Mouse (Mus musculus): ENCODE measurements at regions not wholly inside any gene's neighbourhood (a gene's known extent, or its start where the extent isn't known, plus 50 kb on each side); places are given as distances from the start of the nearest gene placed in this dataset.

DNA sequence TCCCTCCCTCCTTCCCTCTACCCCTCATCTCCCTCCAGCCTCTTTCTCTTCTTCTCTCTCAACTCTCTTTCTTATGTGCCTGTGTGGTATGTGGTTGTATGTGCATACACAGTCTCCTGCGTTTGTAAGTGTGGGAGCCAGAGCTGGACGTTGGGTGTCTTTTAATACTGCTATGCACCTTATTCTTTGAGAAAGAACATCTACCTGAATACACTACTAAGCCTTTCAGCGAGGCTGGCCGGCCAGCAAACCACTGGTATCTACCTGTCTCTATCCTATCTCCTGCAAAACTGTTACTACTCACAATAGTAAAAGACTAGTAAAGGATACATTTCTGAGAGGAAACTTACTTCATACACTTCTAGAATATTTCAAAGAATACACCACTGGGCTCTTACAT is 202.9 kb upstream of the Isl1 start:
- Histone ChIP-seq H3K4me3 (no peak overlapping the region), H3K36me3 (no peaks in the 10 kb centered on the region), H3K4me1 (peaks cover 8% of the 10 kb centered on the region; the same call in 1 of the 2 replicates), H3K27me3 (ENCODE audit: insufficient read depth, poor library complexity, severe bottlenecking) (no peaks in the 10 kb centered on the region), H3K27ac (no peak overlapping the region), H3K9me3 (no peaks in the 10 kb centered on the region)
- no peak for DNase-seq (ENCODE audit: low spot score)
- 76% methylated on average over 4 of the region's 4 CpGs for WGBS

DNA sequence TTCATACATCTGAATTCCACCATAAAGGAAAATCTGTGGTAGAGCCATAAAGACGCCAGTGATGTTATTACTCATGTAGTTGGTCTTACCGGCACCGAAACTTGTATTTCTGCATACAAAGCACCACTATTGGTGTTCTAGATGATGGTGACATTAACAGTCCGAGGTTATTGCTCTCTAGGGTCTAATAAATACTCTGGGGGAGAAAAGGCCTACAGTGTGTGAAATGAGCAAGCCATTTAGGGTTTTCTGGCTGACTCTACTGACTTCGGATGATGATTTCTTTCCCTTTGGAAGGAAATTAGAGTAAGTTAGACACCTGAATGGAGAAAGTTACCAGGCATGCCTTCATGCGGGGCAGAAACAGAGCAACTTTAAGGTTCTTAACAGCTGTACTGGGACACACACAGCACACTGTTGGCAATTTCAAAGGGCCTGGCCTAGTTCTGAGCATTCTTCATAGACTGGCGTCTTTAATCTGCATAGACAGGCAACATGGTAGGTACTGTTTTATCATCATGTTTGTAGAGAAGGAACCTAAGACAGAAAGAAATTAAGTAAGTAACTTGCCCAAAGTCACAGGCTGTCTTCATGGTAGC is 198.8 kb upstream of the Isl1 start:
- H3K9me3 ChIP-seq: no peaks in the 10 kb centered on the region
- no peaks in the 10 kb centered on the region for H3K27me3 ChIP-seq (ENCODE audit: insufficient read depth, poor library complexity, severe bottlenecking)
- WGBS: 89% methylated on average over 7 of the region's 7 CpGs
- no peak for DNase-seq (ENCODE audit: low spot score)
- no peak overlapping the region for H3K4me3 ChIP-seq
- H3K27ac ChIP-seq: no peak overlapping the region
- H3K36me3 ChIP-seq: no peaks in the 10 kb centered on the region
- peaks cover 8% of the 10 kb centered on the region; the same call in 1 of the 2 replicates for H3K4me1 ChIP-seq

DNA sequence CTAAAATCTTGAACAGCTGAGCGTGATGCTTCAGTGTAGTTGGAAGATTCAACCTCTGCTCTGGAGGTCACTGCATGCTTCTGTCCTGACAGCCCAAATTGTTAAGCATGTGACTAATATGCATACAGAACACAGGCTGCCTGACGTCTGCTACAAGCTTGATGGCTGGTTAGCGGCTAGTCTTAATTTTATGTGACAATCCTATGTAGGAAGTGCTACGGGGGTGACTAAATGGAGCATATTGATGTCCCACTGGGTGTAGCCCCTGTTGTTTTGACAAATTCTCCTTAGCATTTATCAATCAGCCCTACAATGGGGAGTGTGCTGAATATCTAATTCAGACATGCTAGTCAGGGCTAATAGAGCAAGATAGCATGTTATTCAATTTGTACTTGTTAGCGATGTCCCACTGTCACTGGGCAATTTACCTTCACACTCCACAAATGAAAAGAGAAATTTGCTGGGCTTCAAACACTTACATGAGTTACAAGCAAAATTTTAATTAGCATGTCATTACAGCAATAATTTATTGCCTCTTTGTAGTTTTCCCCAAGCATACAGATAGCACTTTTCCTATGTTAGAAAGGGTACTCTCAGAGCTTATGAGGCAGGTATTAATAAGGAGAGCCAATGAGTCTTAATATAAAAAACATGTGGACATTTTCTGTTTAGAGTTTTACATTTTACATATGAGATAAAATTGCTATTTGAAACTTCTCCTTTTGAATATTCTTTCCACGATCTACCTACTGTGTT is 188.3 kb upstream of the Isl1 start:
- Histone ChIP-seq H3K9me3 (no peaks in the 10 kb centered on the region), H3K27me3 (ENCODE audit: insufficient read depth, poor library complexity, severe bottlenecking) (no peaks in the 10 kb centered on the region), H3K36me3 (no peaks in the 10 kb centered on the region), H3K4me1 (peaks cover 6% of the 10 kb centered on the region), H3K27ac (no peak overlapping the region), H3K4me3 (no peak overlapping the region)
- WGBS: 78% methylated on average over 6 of the region's 6 CpGs
- no peak for DNase-seq (ENCODE audit: low spot score)

DNA sequence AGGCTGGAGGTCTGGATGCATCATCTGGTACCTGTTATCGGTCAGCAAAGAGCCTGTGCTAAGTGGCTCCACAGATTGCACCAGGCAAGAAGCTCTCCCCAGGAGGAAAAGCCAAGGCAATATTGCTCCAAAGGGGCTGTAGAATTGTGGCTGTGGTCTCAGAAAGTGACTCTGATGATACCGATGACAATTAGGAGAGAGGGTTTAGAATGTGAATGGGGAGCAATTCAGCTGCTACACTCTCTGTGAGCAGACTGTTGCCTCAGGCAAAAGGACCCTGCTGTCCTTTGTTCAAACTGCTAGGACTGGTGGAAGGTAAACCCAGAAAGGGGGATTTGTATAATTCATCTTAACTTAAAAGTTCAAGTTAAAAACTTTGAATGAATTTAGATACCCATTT is 186.2 kb upstream of the Isl1 start:
- no peak for DNase-seq (ENCODE audit: low spot score)
- H3K4me1 ChIP-seq: peaks cover 6% of the 10 kb centered on the region
- no peaks in the 10 kb centered on the region for H3K9me3 ChIP-seq
- no peaks in the 10 kb centered on the region for H3K27me3 ChIP-seq (ENCODE audit: insufficient read depth, poor library complexity, severe bottlenecking)
- WGBS: 28% methylated on average over 2 of the region's 2 CpGs
- H3K27ac ChIP-seq: no peak overlapping the region
- H3K36me3 ChIP-seq: no peaks in the 10 kb centered on the region
- no peak overlapping the region for H3K4me3 ChIP-seq

GRCm38 (mm10) chr13:116489420-116489819 is 179.9 kb upstream of the Isl1 start:
- WGBS: 37% methylated on average over 1 of the region's 1 CpGs
- no peaks in the 10 kb centered on the region for H3K4me1 ChIP-seq
- H3K27me3 ChIP-seq (ENCODE audit: insufficient read depth, poor library complexity, severe bottlenecking): no peaks in the 10 kb centered on the region
- H3K36me3 ChIP-seq: no peaks in the 10 kb centered on the region
- DNase-seq (ENCODE audit: low spot score): no peak
- no peak overlapping the region for H3K4me3 ChIP-seq
- no peak overlapping the region for H3K27ac ChIP-seq
- H3K9me3 ChIP-seq: no peaks in the 10 kb centered on the region

DNA sequence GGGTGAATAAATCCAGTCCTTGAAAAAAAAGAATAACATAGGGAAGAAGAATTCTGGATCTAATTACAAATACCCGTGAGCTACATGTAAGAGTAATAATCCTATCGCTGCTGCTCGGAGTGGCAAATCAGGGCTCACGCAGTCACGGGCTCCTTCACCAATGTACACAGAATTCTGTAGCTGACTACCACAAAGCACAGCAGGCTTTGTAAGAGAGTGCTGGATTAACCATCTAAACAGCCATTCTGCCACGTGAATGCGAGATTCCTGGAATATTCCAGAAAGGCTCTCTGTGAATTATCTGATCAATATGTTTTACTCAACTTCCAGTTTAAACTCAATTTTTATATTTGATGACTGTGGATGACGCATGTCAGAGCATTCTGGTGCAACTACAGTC is 165.1 kb upstream of the Isl1 start:
- no peak for DNase-seq (ENCODE audit: low spot score)
- Histone ChIP-seq H3K36me3 (no peaks in the 10 kb centered on the region), H3K27me3 (ENCODE audit: insufficient read depth, poor library complexity, severe bottlenecking) (no peaks in the 10 kb centered on the region), H3K4me1 (no peaks in the 10 kb centered on the region), H3K4me3 (no peak overlapping the region), H3K9me3 (no peaks in the 10 kb centered on the region), H3K27ac (no peak overlapping the region)
- WGBS: 88% methylated on average over 8 of the region's 8 CpGs

DNA sequence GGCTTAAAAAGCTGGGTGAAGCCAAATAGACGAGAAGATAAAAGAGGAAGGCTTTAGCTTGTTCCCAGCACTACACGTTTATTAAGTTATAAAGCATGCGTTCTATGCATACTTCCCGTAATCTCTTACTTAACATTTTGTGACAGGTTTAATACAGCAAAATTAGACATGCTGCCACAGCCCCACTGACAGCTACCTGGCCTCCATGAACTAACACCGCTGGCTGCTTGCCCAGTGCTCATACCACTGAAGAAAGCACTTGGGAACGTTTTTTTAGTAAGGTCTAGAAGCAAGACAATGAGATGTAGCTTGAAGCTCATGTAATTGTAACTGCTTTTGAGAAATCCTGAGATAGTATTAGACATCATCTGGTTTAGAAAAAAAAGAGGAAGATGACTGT is 152.3 kb upstream of the Isl1 start:
- 75% methylated on average over 6 of the region's 6 CpGs for WGBS
- DNase-seq (ENCODE audit: low spot score): no peak
- H3K27me3 ChIP-seq (ENCODE audit: insufficient read depth, poor library complexity, severe bottlenecking): no peaks in the 10 kb centered on the region

GRCm38 (mm10) chr13:116443165-116443955 is 133.9 kb upstream of the Isl1 start:
- 19% methylated on average over 15 of the region's 15 CpGs for WGBS
- Histone ChIP-seq H3K27ac (0 out of 2 replicates have a peak overlapping the region, but pooled peaks have one; percentile 36), H3K4me1 (peaks cover 7% of the 10 kb centered on the region), H3K27me3 (ENCODE audit: insufficient read depth, poor library complexity, severe bottlenecking) (no peaks in the 10 kb centered on the region), H3K9me3 (no peaks in the 10 kb centered on the region), H3K4me3 (peak overlapping the region; percentile 43), H3K36me3 (no peaks in the 10 kb centered on the region)
- no peak for DNase-seq (ENCODE audit: low spot score)

More for the DNA sequence above, 152.3 kb upstream of the Isl1 start:
- Histone ChIP-seq H3K4me1 (no peaks in the 10 kb centered on the region), H3K27ac (no peak overlapping the region), H3K9me3 (no peaks in the 10 kb centered on the region), H3K36me3 (no peaks in the 10 kb centered on the region), H3K4me3 (no peak overlapping the region)

DNA sequence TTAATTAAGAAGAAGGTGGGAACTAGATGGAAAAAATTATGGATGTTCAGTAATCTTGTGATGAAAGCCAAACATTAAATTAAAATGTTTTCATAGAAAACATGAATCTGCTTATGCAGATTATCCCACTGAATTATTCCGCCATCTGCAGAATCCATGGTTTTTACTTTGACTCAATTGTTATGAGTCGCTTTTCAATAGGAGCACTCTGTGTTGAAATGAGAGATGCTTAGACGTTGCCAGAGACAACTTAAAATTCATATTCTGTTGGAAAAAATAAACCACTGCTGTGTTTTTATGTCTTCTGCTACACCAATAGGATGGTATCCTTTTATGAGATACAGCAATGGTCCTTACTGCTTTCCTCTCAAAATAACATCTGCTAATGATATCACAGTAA is 108.3 kb upstream of the Isl1 start:
- H3K9me3 ChIP-seq: no peaks in the 10 kb centered on the region
- H3K27me3 ChIP-seq (ENCODE audit: insufficient read depth, poor library complexity, severe bottlenecking): no peaks in the 10 kb centered on the region
- WGBS: 83% methylated on average over 3 of the region's 3 CpGs
- H3K27ac ChIP-seq: no peak overlapping the region
- no peaks in the 10 kb centered on the region for H3K36me3 ChIP-seq
- peaks cover 3% of the 10 kb centered on the region; the same call in 1 of the 2 replicates for H3K4me1 ChIP-seq
- DNase-seq (ENCODE audit: low spot score): no peak
- no peak overlapping the region for H3K4me3 ChIP-seq

DNA sequence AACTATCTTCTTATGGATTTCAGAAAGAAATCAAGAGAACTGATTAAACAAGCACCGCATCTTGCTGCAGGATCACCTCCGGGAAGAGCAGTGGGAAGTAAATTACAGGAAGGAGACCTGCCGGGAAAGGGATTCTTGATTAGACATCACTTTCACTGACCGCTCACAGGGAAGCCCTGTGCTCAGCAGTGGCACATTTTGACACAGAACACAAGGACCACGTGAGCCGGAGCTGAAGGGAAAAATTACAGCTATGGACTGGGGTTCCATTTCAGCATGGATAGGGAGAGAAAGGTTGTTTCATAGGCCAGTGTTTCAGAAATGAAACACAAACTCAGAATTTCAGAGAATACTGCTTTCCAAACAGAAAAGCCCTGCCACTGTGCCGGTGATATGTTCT is 105.0 kb upstream of the Isl1 start:
- Histone ChIP-seq H3K4me1 (peaks cover 3% of the 10 kb centered on the region; the same call in 1 of the 2 replicates), H3K9me3 (no peaks in the 10 kb centered on the region), H3K27me3 (ENCODE audit: insufficient read depth, poor library complexity, severe bottlenecking) (no peaks in the 10 kb centered on the region), H3K27ac (no peak overlapping the region), H3K36me3 (no peaks in the 10 kb centered on the region), H3K4me3 (no peak overlapping the region)
- no peak for DNase-seq (ENCODE audit: low spot score)
- WGBS: 30% methylated on average over 7 of the region's 7 CpGs

DNA sequence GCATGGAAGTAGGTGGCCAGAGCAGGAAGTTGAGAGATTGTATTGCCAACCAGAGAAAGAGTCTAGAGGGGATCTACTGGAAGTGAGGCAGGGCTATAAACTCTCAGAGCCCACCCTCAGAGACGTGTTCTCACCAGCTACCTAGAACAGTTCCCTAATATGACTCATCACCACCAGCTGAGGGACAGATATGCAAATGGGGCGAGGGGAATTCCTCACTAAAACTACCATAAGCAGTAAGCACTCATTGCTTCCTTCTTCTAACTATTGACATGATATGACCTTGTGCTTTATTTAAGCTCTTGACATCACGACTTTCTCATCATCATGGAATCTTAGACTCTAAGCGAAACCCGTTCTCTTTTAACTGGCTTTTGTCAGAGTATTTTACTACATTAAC is 101.2 kb upstream of the Isl1 start:
- Histone ChIP-seq H3K27me3 (ENCODE audit: insufficient read depth, poor library complexity, severe bottlenecking) (no peaks in the 10 kb centered on the region), H3K9me3 (no peaks in the 10 kb centered on the region), H3K4me1 (peaks cover 3% of the 10 kb centered on the region; the same call in 1 of the 2 replicates), H3K27ac (no peak overlapping the region), H3K36me3 (no peaks in the 10 kb centered on the region), H3K4me3 (no peak overlapping the region)
- no peak for DNase-seq (ENCODE audit: low spot score)
- WGBS: 70% methylated on average over 5 of the region's 5 CpGs
